23 mouse cellular contexts compared by ENCODE assay signal in genomic region chr8:122747825-122748224, GRCm38 (mm10). TPM values are rescaled to one million over a fixed set of nuclear protein-coding genes. Genes with fewer than 3 reads are reported as not detected.
DNase-seq lines count a peak whose midpoint lies in the region; ATAC-seq and TF ChIP-seq lines count a peak whose summit lies in the region.
"Had no signal": no experiment of that assay in that cellular context is flagged by ENCODE, and none has a peak within 500 bp of the region (broad histone marks: within the 10 kb centered on the region; RNA-seq: fewer than 3 reads in every experiment).

No protein-coding gene starts in this region.

- TF ChIP-seq CTCF in forebrain, postnatal 0 days (IDR thresholded peaks at IDR 0.05; ENCODE audit: low read depth) = no peak
- TF ChIP-seq CTCF in olfactory bulb, adult 2 months (IDR thresholded peaks at IDR 0.05; ENCODE audit: insufficient read depth, low read depth, low read length) = no peak

- 87% methylated on average over 1 of the region's 1 CpGs for WGBS in forebrain, embryonic 15.5 days
- WGBS in forebrain, postnatal 0 days = 76% methylated on average over 1 of the region's 1 CpGs
- WGBS in hindbrain, embryonic 14.5 days = 79% methylated on average over 1 of the region's 1 CpGs
- 93% methylated on average over 1 of the region's 1 CpGs for WGBS in hindbrain, embryonic 12.5 days
- WGBS in olfactory bulb, adult 2 months = 29% methylated on average over 1 of the region's 1 CpGs
- 95% methylated on average over 1 of the region's 1 CpGs for WGBS in midbrain, embryonic 10.5 days

- ATAC-seq in forebrain, embryonic 15.5 days (replicated peaks) = no peak
- no peak for ATAC-seq in forebrain, postnatal 0 days
- no peak for ATAC-seq in hindbrain, embryonic 14.5 days (ENCODE audit: low FRiP score)
- no peak for ATAC-seq in hindbrain, embryonic 12.5 days (ENCODE audit: low FRiP score)
- ATAC-seq: CD4-positive, CD25-positive, alpha-beta regulatory T cell, adult 4 months; forebrain, embryonic 14.5 days had no signal

- no peaks in the 10 kb centered on the region for H3K36me3 ChIP-seq in forebrain, embryonic 15.5 days
- H3K36me3 ChIP-seq in forebrain, postnatal 0 days (ENCODE audit: insufficient read depth) = no peaks in the 10 kb centered on the region
- H3K36me3 ChIP-seq in hindbrain, embryonic 14.5 days (replicated peaks; ENCODE audit: control insufficient read depth, insufficient read depth) = no peaks in the 10 kb centered on the region
- no peaks in the 10 kb centered on the region for H3K36me3 ChIP-seq in hindbrain, embryonic 12.5 days
- no peaks in the 10 kb centered on the region for H3K36me3 ChIP-seq in midbrain, embryonic 10.5 days
- H3K36me3 ChIP-seq: embryonic facial prominence, embryonic 15.5 days; forebrain, embryonic 10.5 days; G1E; heart, embryonic 13.5 days had no signal

- H3K27me3 ChIP-seq in forebrain, embryonic 15.5 days = no peaks in the 10 kb centered on the region
- no peaks in the 10 kb centered on the region for H3K27me3 ChIP-seq in forebrain, postnatal 0 days (ENCODE audit: insufficient read depth, low read length)
- no peaks in the 10 kb centered on the region for H3K27me3 ChIP-seq in hindbrain, embryonic 14.5 days (ENCODE audit: control insufficient read depth, insufficient read depth, low read length)
- peaks cover 24% of the 10 kb centered on the region; the same call in 1 of the 2 replicates for H3K27me3 ChIP-seq in hindbrain, embryonic 12.5 days
- peaks cover 42% of the 10 kb centered on the region for H3K27me3 ChIP-seq in midbrain, embryonic 10.5 days (ENCODE audit: low read depth, poor library complexity, severe bottlenecking)

- H3K27ac ChIP-seq in forebrain, embryonic 15.5 days (replicated peaks) = peak overlapping the region; percentile 93
- H3K27ac ChIP-seq in forebrain, postnatal 0 days (ENCODE audit: low read depth, low read length) = no peak overlapping the region
- H3K27ac ChIP-seq in hindbrain, embryonic 14.5 days = peak overlapping the region; percentile 98
- H3K27ac ChIP-seq in hindbrain, embryonic 12.5 days = no peak overlapping the region
- H3K27ac ChIP-seq in olfactory bulb, adult 2 months (ENCODE audit: insufficient read depth, low read depth, low read length) = peak overlapping the region; percentile 95
- H3K27ac ChIP-seq in midbrain, embryonic 10.5 days (replicated peaks) = no peak overlapping the region
- H3K27ac ChIP-seq: embryonic facial prominence, embryonic 15.5 days; heart, embryonic 13.5 days had no signal

- no peak for TF ChIP-seq POLR2A in olfactory bulb, adult 2 months (IDR thresholded peaks at IDR 0.05; ENCODE audit: insufficient read depth, low read depth, low read length)

- H3K4me1 ChIP-seq in forebrain, embryonic 15.5 days = peaks cover 95% of the 10 kb centered on the region
- peaks cover 47% of the 10 kb centered on the region for H3K4me1 ChIP-seq in forebrain, postnatal 0 days (ENCODE audit: insufficient read depth)
- peaks cover 79% of the 10 kb centered on the region for H3K4me1 ChIP-seq in hindbrain, embryonic 14.5 days (replicated peaks; ENCODE audit: control insufficient read depth, insufficient read depth, low read length)
- H3K4me1 ChIP-seq in hindbrain, embryonic 12.5 days = peaks cover 58% of the 10 kb centered on the region
- peaks cover 70% of the 10 kb centered on the region for H3K4me1 ChIP-seq in olfactory bulb, adult 2 months (ENCODE audit: control insufficient read depth, insufficient read depth, low read length)
- H3K4me1 ChIP-seq in midbrain, embryonic 10.5 days = peaks cover 43% of the 10 kb centered on the region
- H3K4me1 ChIP-seq: heart, embryonic 13.5 days had no signal

- H3K9ac ChIP-seq in forebrain, embryonic 15.5 days (replicated peaks) = no peak overlapping the region
- no peak overlapping the region for H3K9ac ChIP-seq in forebrain, postnatal 0 days
- no peak overlapping the region for H3K9ac ChIP-seq in hindbrain, embryonic 14.5 days
- no peak overlapping the region for H3K9ac ChIP-seq in hindbrain, embryonic 12.5 days
- H3K9ac ChIP-seq: embryonic facial prominence, embryonic 15.5 days; heart, embryonic 13.5 days had no signal

- no peaks in the 10 kb centered on the region for H3K9me3 ChIP-seq in forebrain, embryonic 15.5 days
- H3K9me3 ChIP-seq in forebrain, postnatal 0 days (ENCODE audit: low read length) = no peaks in the 10 kb centered on the region
- H3K9me3 ChIP-seq in hindbrain, embryonic 14.5 days (ENCODE audit: control insufficient read depth, low read length) = no peaks in the 10 kb centered on the region
- H3K9me3 ChIP-seq in hindbrain, embryonic 12.5 days (replicated peaks) = no peaks in the 10 kb centered on the region
- H3K9me3 ChIP-seq in midbrain, embryonic 10.5 days (replicated peaks) = no peaks in the 10 kb centered on the region
- H3K9me3 ChIP-seq: embryonic facial prominence, embryonic 15.5 days; forebrain, embryonic 10.5 days; G1E; heart, embryonic 13.5 days had no signal

- H3K4me3 ChIP-seq in forebrain, embryonic 15.5 days = no peak overlapping the region
- no peak overlapping the region for H3K4me3 ChIP-seq in forebrain, postnatal 0 days (ENCODE audit: low read depth, low read length)
- H3K4me3 ChIP-seq in hindbrain, embryonic 14.5 days (replicated peaks; ENCODE audit: low read length) = no peak overlapping the region
- H3K4me3 ChIP-seq in hindbrain, embryonic 12.5 days = no peak overlapping the region
- 0 out of 2 replicates have a peak overlapping the region, but pooled peaks have one; percentile 2 for H3K4me3 ChIP-seq in olfactory bulb, adult 2 months (ENCODE audit: insufficient read depth, low read depth, low read length)
- H3K4me3 ChIP-seq in midbrain, embryonic 10.5 days = no peak overlapping the region
- H3K4me3 ChIP-seq: embryonic facial prominence, embryonic 15.5 days; erythroblast, embryonic 14.5 days; forebrain, embryonic 10.5 days; heart, embryonic 13.5 days had no signal

- H3K4me2 ChIP-seq in forebrain, embryonic 15.5 days (replicated peaks) = no peak overlapping the region
- no peak overlapping the region for H3K4me2 ChIP-seq in forebrain, postnatal 0 days (ENCODE audit: low read depth)
- no peak overlapping the region for H3K4me2 ChIP-seq in hindbrain, embryonic 14.5 days (replicated peaks)
- H3K4me2 ChIP-seq in hindbrain, embryonic 12.5 days (replicated peaks) = no peak overlapping the region
- H3K4me2 ChIP-seq: embryonic facial prominence, embryonic 15.5 days; heart, embryonic 13.5 days had no signal

- no peak for DNase-seq in forebrain, postnatal 0 days
- no peak for DNase-seq in hindbrain, embryonic 14.5 days (ENCODE audit: low spot score)
- DNase-seq in brain, adult 2 months (ENCODE audit: low read depth, low spot score) = peak; percentile 65
- DNase-seq in midbrain, embryonic 10.5 days (ENCODE audit: low spot score) = no peak
- DNase-seq: adrenal gland, adult 8-10 months; adrenal gland, postnatal 36 days; B cell, adult 2 months; cerebellum, adult 11 months; cerebellum, adult 8-10 months; cerebellum, postnatal 14 days; embryo, embryonic 11 days; gastrocnemius, postnatal 25 days; heart, postnatal 36 days had no signal

RNA-seq across cellular contexts. Expression of gene Acsf3, which starts 27.5 kb away (rescaled TPM):
- polyA plus RNA-seq in forebrain, embryonic 15.5 days (2015; fragmentation: Nextera tagmentation; extraction: Ambion mirVana) = 14.6 and 16.4 TPM in 2 replicates
- total RNA-seq in forebrain, postnatal 0 days (2014; rRNA removed) = 18.5 and 25.6 TPM in 2 replicates
- 13.2 and 16.9 TPM in 2 replicates for polyA plus RNA-seq in forebrain, postnatal 0 days (2015; fragmentation: Nextera tagmentation; extraction: Ambion mirVana)
- polyA plus RNA-seq in hindbrain, embryonic 14.5 days (2014; fragmentation: Nextera tagmentation; extraction: Ambion mirVana) = 14.5 and 16.5 TPM in 2 replicates
- polyA plus RNA-seq in hindbrain, embryonic 12.5 days (2016; fragmentation: Nextera tagmentation; extraction: Ambion mirVana) = 15.1 and 17.6 TPM in 2 replicates
- polyA plus RNA-seq in olfactory bulb, adult 2 months (2012; ENCODE audit: insufficient read depth, insufficient read length, low replicate concordance, missing spikeins) = not detected in 2 replicates
- polyA plus RNA-seq in midbrain, embryonic 10.5 days (2016; fragmentation: Nextera tagmentation; extraction: Ambion mirVana) = 17.8 and 18.6 TPM in 2 replicates

RNA-seq across cellular contexts. Expression of gene Cbfa2t3, which starts 48.9 kb away (rescaled TPM):
- polyA plus RNA-seq in forebrain, embryonic 15.5 days (2015; fragmentation: Nextera tagmentation; extraction: Ambion mirVana) = 13.2 and 14.0 TPM in 2 replicates
- 4.5 and 5.6 TPM in 2 replicates for total RNA-seq in forebrain, postnatal 0 days (2014; rRNA removed)
- 4.9 and 9.5 TPM in 2 replicates for polyA plus RNA-seq in forebrain, postnatal 0 days (2015; fragmentation: Nextera tagmentation; extraction: Ambion mirVana)
- 22.4 and 27.7 TPM in 2 replicates for polyA plus RNA-seq in hindbrain, embryonic 14.5 days (2014; fragmentation: Nextera tagmentation; extraction: Ambion mirVana)
- polyA plus RNA-seq in hindbrain, embryonic 12.5 days (2016; fragmentation: Nextera tagmentation; extraction: Ambion mirVana) = 17.1 and 17.3 TPM in 2 replicates
- not detected in 2 replicates for polyA plus RNA-seq in olfactory bulb, adult 2 months (2012; ENCODE audit: insufficient read depth, insufficient read length, low replicate concordance, missing spikeins)
- 1.9 and 3.4 TPM in 2 replicates for polyA plus RNA-seq in midbrain, embryonic 10.5 days (2016; fragmentation: Nextera tagmentation; extraction: Ambion mirVana)

Comparison
In these comparisons a context has a peak if more than half of its experiments do, and no peak if none do; other contexts are left out.
1. H3K27ac ChIP-seq: peak in forebrain, embryonic 15.5 days (single experiment), hindbrain, embryonic 14.5 days (single experiment) and olfactory bulb, adult 2 months (single experiment); none in forebrain, postnatal 0 days (single experiment), hindbrain, embryonic 12.5 days (single experiment) and midbrain, embryonic 10.5 days (single experiment).
2. RNA of gene Acsf3, which starts 27.5 kb away (polyA plus RNA-seq): 17.8 to 18.6 TPM in midbrain, embryonic 10.5 days, 15.1 to 17.6 TPM in hindbrain, embryonic 12.5 days, 13.2 to 16.9 TPM in forebrain, postnatal 0 days, 14.5 to 16.5 TPM in hindbrain, embryonic 14.5 days and 14.6 to 16.4 TPM in forebrain, embryonic 15.5 days; not detected in olfactory bulb, adult 2 months; every median in the first group is over 10 times any median in the second.